Mouse (Mus musculus): ENCODE measurements around the gene Ak3. TPM values are rescaled to one million over a fixed set of nuclear protein-coding genes. Genes with fewer than 3 reads are reported as not detected.

Ak3 gene
- polyA plus RNA-seq, 1 experiment from 2014 or later = 118 TPM

GRCm38 (mm10) chr19:29037026-29037425 is 10.7 kb downstream of the Ak3 start:
- H3K27ac ChIP-seq (ENCODE audit: low read length) = no peak overlapping the region
- no peak for ATAC-seq (ENCODE audit: insufficient read depth, low FRiP score)
- no peak overlapping the region for H3K9ac ChIP-seq (ENCODE audit: low read length)
- no peaks in the 10 kb centered on the region for H3K4me1 ChIP-seq (ENCODE audit: control insufficient read depth, insufficient read depth, low read length)
- no peaks in the 10 kb centered on the region for H3K9me3 ChIP-seq (replicated peaks; ENCODE audit: control insufficient read depth, low read length)
- no peak overlapping the region for H3K4me2 ChIP-seq (ENCODE audit: low read depth, low read length)
- peaks cover 7% of the 10 kb centered on the region; the same call in 1 of the 2 replicates for H3K36me3 ChIP-seq (ENCODE audit: control insufficient read depth, insufficient read depth, low read length)
- H3K27me3 ChIP-seq (ENCODE audit: control insufficient read depth, insufficient read depth, low read length) = no peaks in the 10 kb centered on the region
- H3K4me3 ChIP-seq (replicated peaks; ENCODE audit: low read length) = no peak overlapping the region
- WGBS = 92% methylated on average over 5 of the region's 5 CpGs

- no peaks in the 10 kb centered on the region for H3K27me3 ChIP-seq (ENCODE audit: control insufficient read depth, insufficient read depth, low read length)
- H3K4me3 ChIP-seq (replicated peaks; ENCODE audit: low read length) = no peak overlapping the region
- H3K4me2 ChIP-seq (ENCODE audit: low read depth, low read length) = no peak overlapping the region
- no peak overlapping the region for H3K27ac ChIP-seq (ENCODE audit: low read length)
- ATAC-seq (ENCODE audit: insufficient read depth, low FRiP score) = no peak
- H3K9ac ChIP-seq (ENCODE audit: low read length) = no peak overlapping the region
- no peaks in the 10 kb centered on the region for H3K4me1 ChIP-seq (ENCODE audit: control insufficient read depth, insufficient read depth, low read length)
- 0 out of 2 replicates have a peak, but pooled peaks cover 4% of the 10 kb centered on the region for H3K36me3 ChIP-seq (ENCODE audit: control insufficient read depth, insufficient read depth, low read length)
- no peaks in the 10 kb centered on the region for H3K9me3 ChIP-seq (replicated peaks; ENCODE audit: control insufficient read depth, low read length)
These were observed 15.1 kb downstream of the Ak3 start for GRCm38 (mm10) chr19:29032662-29033061.

GRCm38 (mm10) chr19:29031788-29032187 is 16.0 kb downstream of the Ak3 start:
- no peak overlapping the region for H3K9ac ChIP-seq (ENCODE audit: low read length)
- ATAC-seq (ENCODE audit: insufficient read depth, low FRiP score) = no peak
- no peaks in the 10 kb centered on the region for H3K4me1 ChIP-seq (ENCODE audit: control insufficient read depth, insufficient read depth, low read length)
- no peak overlapping the region for H3K4me3 ChIP-seq (replicated peaks; ENCODE audit: low read length)
- no peak overlapping the region for H3K27ac ChIP-seq (ENCODE audit: low read length)
- H3K4me2 ChIP-seq (ENCODE audit: low read depth, low read length) = no peak overlapping the region
- 92% methylated on average over 3 of the region's 3 CpGs for WGBS
- no peaks in the 10 kb centered on the region for H3K27me3 ChIP-seq (ENCODE audit: control insufficient read depth, insufficient read depth, low read length)
- no peaks in the 10 kb centered on the region for H3K9me3 ChIP-seq (replicated peaks; ENCODE audit: control insufficient read depth, low read length)
- 0 out of 2 replicates have a peak, but pooled peaks cover 4% of the 10 kb centered on the region for H3K36me3 ChIP-seq (ENCODE audit: control insufficient read depth, insufficient read depth, low read length)

GRCm38 (mm10) chr19:29024391-29024947 is 23.3 kb downstream of the Ak3 start:
- Histone ChIP-seq H3K9ac (ENCODE audit: low read length) (no peak overlapping the region), H3K4me2 (ENCODE audit: low read depth, low read length) (no peak overlapping the region), H3K4me1 (ENCODE audit: control insufficient read depth, insufficient read depth, low read length) (no peaks in the 10 kb centered on the region), H3K4me3 (replicated peaks; ENCODE audit: low read length) (no peak overlapping the region), H3K36me3 (ENCODE audit: control insufficient read depth, insufficient read depth, low read length) (peaks cover 22% of the 10 kb centered on the region), H3K27ac (ENCODE audit: low read length) (no peak overlapping the region), H3K27me3 (ENCODE audit: control insufficient read depth, insufficient read depth, low read length) (no peaks in the 10 kb centered on the region), H3K9me3 (replicated peaks; ENCODE audit: control insufficient read depth, low read length) (no peaks in the 10 kb centered on the region)
- peak; percentile 40; the same call in 1 of the 2 replicates for ATAC-seq (ENCODE audit: insufficient read depth, low FRiP score)
- WGBS = 70% methylated on average over 11 of the region's 11 CpGs

- WGBS = 91% methylated on average over 7 of the region's 7 CpGs
These were observed 25.9 kb downstream of the Ak3 start for GRCm38 (mm10) chr19:29021754-29022345.

GRCm38 (mm10) chr19:29019647-29020046 is 28.1 kb downstream of the Ak3 start:
- ATAC-seq (ENCODE audit: insufficient read depth, low FRiP score) = no peak

More at GRCm38 (mm10) chr19:29021754-29022345, 25.9 kb downstream of the Ak3 start:
- Histone ChIP-seq H3K4me3 (replicated peaks; ENCODE audit: low read length) (no peak overlapping the region), H3K4me1 (ENCODE audit: control insufficient read depth, insufficient read depth, low read length) (no peaks in the 10 kb centered on the region), H3K27ac (ENCODE audit: low read length) (no peak overlapping the region), H3K27me3 (ENCODE audit: control insufficient read depth, insufficient read depth, low read length) (no peaks in the 10 kb centered on the region), H3K4me2 (ENCODE audit: low read depth, low read length) (no peak overlapping the region), H3K36me3 (ENCODE audit: control insufficient read depth, insufficient read depth, low read length) (peaks cover 33% of the 10 kb centered on the region), H3K9me3 (replicated peaks; ENCODE audit: control insufficient read depth, low read length) (no peaks in the 10 kb centered on the region), H3K9ac (ENCODE audit: low read length) (no peak overlapping the region)
- ATAC-seq (ENCODE audit: insufficient read depth, low FRiP score) = no peak

GRCm38 (mm10) chr19:29016786-29017185 is 31.0 kb downstream of the Ak3 start:
- no peak overlapping the region for H3K4me3 ChIP-seq (replicated peaks; ENCODE audit: low read length)
- H3K36me3 ChIP-seq (ENCODE audit: control insufficient read depth, insufficient read depth, low read length) = peaks cover 26% of the 10 kb centered on the region
- 73% methylated on average over 5 of the region's 5 CpGs for WGBS
- no peak for ATAC-seq (ENCODE audit: insufficient read depth, low FRiP score)
- H3K9me3 ChIP-seq (replicated peaks; ENCODE audit: control insufficient read depth, low read length) = no peaks in the 10 kb centered on the region
- no peak overlapping the region for H3K9ac ChIP-seq (ENCODE audit: low read length)
- no peaks in the 10 kb centered on the region for H3K4me1 ChIP-seq (ENCODE audit: control insufficient read depth, insufficient read depth, low read length)
- H3K27me3 ChIP-seq (ENCODE audit: control insufficient read depth, insufficient read depth, low read length) = no peaks in the 10 kb centered on the region
- H3K4me2 ChIP-seq (ENCODE audit: low read depth, low read length) = no peak overlapping the region
- no peak overlapping the region for H3K27ac ChIP-seq (ENCODE audit: low read length)

More at GRCm38 (mm10) chr19:29019647-29020046, 28.1 kb downstream of the Ak3 start:
- H3K4me3 ChIP-seq (replicated peaks; ENCODE audit: low read length) = no peak overlapping the region
- no peaks in the 10 kb centered on the region for H3K27me3 ChIP-seq (ENCODE audit: control insufficient read depth, insufficient read depth, low read length)
- H3K36me3 ChIP-seq (ENCODE audit: control insufficient read depth, insufficient read depth, low read length) = peaks cover 27% of the 10 kb centered on the region
- WGBS = 88% methylated on average over 3 of the region's 3 CpGs
- no peak overlapping the region for H3K4me2 ChIP-seq (ENCODE audit: low read depth, low read length)
- H3K27ac ChIP-seq (ENCODE audit: low read length) = no peak overlapping the region
- no peaks in the 10 kb centered on the region for H3K4me1 ChIP-seq (ENCODE audit: control insufficient read depth, insufficient read depth, low read length)
- H3K9ac ChIP-seq (ENCODE audit: low read length) = no peak overlapping the region
- H3K9me3 ChIP-seq (replicated peaks; ENCODE audit: control insufficient read depth, low read length) = no peaks in the 10 kb centered on the region

GRCm38 (mm10) chr19:29016204-29016765 is 31.5 kb downstream of the Ak3 start:
- no peak overlapping the region for H3K27ac ChIP-seq (ENCODE audit: low read length)
- H3K4me2 ChIP-seq (ENCODE audit: low read depth, low read length) = no peak overlapping the region
- no peak for ATAC-seq (ENCODE audit: insufficient read depth, low FRiP score)
- WGBS = 84% methylated on average over 5 of the region's 5 CpGs
- no peaks in the 10 kb centered on the region for H3K4me1 ChIP-seq (ENCODE audit: control insufficient read depth, insufficient read depth, low read length)
- H3K4me3 ChIP-seq (replicated peaks; ENCODE audit: low read length) = no peak overlapping the region
- H3K36me3 ChIP-seq (ENCODE audit: control insufficient read depth, insufficient read depth, low read length) = peaks cover 21% of the 10 kb centered on the region
- H3K9me3 ChIP-seq (replicated peaks; ENCODE audit: control insufficient read depth, low read length) = no peaks in the 10 kb centered on the region
- no peaks in the 10 kb centered on the region for H3K27me3 ChIP-seq (ENCODE audit: control insufficient read depth, insufficient read depth, low read length)
- H3K9ac ChIP-seq (ENCODE audit: low read length) = no peak overlapping the region

- H3K27me3 ChIP-seq (ENCODE audit: control insufficient read depth, insufficient read depth, low read length) = no peaks in the 10 kb centered on the region
- no peak overlapping the region for H3K4me3 ChIP-seq (replicated peaks; ENCODE audit: low read length)
- H3K36me3 ChIP-seq (ENCODE audit: control insufficient read depth, insufficient read depth, low read length) = peaks cover 20% of the 10 kb centered on the region
- no peak overlapping the region for H3K9ac ChIP-seq (ENCODE audit: low read length)
- no peak overlapping the region for H3K27ac ChIP-seq (ENCODE audit: low read length)
- 85% methylated on average over 8 of the region's 8 CpGs for WGBS
- H3K9me3 ChIP-seq (replicated peaks; ENCODE audit: control insufficient read depth, low read length) = no peaks in the 10 kb centered on the region
- H3K4me1 ChIP-seq (ENCODE audit: control insufficient read depth, insufficient read depth, low read length) = no peaks in the 10 kb centered on the region
- ATAC-seq (ENCODE audit: insufficient read depth, low FRiP score) = no peak
- H3K4me2 ChIP-seq (ENCODE audit: low read depth, low read length) = no peak overlapping the region
These were observed 32.2 kb downstream of the Ak3 start for GRCm38 (mm10) chr19:29015410-29016203.
